Mouse (Mus musculus) cerebellum, postnatal 25 days (tissue): Measurements from ENCODE around the gene Ophn1.

Experiments
- DNase-seq, 2 experiments: peaks; one replicate each; pipeline ENCODE4 v3.0.0; 2021; ENCODE audit warnings: mixed read lengths in 2 of 2

Gene Ophn1

DNA sequence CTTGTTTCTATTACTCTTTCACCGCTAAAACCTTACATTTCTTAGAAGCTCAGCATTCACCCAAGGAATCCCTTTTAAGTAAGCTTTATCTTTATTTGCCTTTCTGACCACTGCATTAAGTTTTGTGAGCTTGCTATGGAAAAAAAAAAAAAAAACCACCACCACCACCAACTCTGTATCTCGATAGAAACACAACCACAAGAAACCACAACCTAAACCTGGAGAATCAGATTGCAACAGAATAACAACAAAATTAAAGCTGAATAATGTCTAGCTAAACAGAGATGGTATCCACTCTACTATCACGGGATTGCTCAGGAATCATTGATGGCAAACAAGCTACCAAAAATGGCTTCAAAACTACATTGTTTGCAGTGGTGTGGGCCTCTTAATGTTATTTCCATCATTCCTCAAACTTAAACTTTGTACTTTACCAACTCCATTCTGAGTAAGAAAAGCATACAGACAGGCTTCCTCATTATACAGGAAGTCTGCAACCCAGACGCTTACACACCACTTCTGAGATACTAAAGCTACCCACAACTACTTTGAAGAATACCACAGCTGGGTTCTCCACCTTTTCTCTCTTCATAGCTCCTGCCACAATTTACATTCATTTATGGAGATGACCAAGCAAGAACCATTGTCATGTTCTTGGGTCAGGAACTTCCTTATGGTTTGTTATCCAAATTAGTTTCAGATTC is 116.4 kb downstream of the Ophn1 start:
- DNase-seq: no peak

DNA sequence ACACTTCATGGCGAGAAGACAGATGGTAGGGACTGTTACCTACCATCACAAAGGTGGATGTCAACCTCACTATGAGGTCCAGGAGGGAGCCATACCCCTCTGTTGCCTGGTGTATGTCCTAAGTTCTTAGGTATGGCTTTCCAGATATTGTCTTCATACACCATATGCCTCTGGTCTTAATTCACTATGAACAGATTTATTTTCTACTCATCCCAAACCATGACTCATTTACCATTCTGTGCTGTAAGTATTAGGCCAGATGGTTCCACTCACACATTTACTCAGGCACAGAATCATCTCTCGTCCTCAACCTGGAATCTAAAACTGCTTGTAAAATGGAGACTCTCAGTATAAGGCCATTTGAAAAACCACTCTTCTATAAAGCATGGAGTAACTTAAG is 135.7 kb downstream of the Ophn1 start:
- DNase-seq: peak in 1 of 2 experiments; percentile 4

DNA sequence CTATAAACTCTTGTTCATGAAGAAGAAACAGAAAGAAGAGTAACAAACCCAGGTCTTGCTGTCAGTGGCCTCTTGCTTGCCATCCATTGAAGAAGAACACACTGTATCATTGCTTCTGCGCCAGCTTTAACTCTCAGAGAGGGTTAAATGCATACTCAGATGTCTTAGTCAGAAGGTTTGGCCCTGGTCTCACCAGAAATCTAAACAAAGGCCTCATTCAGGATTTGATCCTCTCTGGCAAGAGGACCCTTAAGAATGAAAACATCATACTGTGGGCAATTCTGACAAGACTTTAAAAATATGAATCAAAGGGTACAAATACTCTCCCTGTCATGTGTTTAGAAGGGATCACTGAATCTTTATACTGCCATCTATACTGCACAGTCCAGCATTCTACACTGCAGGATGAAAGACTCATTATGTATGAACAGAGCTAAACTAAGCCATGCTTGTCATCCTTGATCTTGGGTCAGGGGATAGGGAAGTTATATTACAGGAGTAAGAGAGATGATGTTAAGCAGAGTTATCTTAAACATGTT is 139.5 kb downstream of the Ophn1 start:
- DNase-seq: no peak

DNA sequence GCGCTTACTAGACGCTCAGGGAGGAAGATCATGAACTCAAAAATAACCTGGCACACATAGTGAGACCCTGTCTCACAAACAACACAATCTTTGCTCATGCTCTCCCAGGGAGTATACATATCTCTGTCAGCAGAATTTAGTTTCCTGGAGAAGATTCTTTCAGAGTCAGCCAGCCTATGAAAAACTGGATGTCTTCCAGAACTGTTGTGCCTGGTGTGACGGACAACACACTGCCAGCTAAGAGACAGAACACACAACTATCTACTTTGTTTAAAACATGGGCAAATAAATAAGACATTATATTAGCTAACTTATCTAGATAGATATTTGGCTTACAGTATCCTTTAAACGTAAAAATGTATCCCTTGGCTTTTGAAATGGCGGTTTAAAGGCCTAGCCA is 154.1 kb downstream of the Ophn1 start:
- DNase-seq: peak in 1 of 2 experiments; percentile 4

DNA sequence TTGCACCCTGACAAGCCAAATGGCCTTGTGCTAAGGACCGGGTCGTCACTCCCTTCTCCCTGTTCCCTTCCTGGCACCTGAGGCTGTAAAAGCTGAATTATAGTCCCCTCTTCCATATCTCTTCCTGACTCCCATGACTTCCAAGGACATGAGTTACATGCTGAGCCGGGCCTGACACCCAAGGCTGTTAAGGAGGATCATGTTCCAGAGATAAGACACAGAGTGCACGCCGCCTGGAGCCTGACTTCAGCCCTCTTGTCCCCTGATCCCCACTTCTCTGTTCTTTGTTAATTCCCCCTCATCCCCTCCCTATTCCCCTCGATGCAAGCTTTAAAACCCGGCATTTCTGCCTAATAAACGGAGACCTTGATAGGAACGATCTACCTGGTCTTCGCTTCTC is 167.8 kb downstream of the Ophn1 start:
- DNase-seq: no peak

DNA sequence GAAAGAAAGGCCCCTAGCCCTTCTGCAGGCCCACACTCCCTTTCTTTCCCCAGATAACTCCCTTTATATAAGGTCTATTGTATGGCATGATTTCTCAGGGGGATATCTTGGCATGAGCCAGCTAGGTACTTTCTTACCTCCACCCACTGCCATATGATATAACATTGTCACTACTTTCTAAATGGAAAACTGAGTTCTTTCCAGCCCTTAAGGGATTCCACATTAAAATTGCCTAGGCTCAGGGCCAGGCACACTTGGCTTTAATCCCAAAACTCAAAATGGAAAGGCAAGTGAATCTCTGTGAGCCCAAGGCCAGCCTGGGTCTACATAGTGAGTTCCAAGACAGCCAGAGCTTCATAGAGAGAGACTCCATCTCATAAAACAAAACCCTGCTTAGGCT is 183.1 kb downstream of the Ophn1 start:
- peak; percentile 7 to 27 for DNase-seq

DNA sequence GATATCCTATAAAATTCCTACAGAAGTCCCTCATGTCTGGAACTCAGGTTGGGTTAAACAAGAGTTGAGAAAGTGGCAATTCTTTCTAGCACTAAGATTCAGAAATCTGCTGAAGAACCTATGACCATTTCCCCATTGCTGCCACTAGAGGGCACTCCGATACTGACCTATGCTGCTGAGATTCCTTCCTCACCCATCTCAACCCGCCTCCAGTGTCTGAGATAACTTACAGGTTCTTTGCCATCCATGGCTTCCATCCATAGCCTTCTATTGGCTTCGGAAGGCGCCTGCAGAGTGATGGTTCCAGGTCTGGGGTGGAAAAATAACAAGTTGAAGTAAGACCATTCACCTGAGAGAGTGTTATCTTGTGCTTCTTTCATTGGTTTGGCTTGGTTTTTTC is 189.2 kb downstream of the Ophn1 start:
- DNase-seq: peak; percentile 48 to 67

DNA sequence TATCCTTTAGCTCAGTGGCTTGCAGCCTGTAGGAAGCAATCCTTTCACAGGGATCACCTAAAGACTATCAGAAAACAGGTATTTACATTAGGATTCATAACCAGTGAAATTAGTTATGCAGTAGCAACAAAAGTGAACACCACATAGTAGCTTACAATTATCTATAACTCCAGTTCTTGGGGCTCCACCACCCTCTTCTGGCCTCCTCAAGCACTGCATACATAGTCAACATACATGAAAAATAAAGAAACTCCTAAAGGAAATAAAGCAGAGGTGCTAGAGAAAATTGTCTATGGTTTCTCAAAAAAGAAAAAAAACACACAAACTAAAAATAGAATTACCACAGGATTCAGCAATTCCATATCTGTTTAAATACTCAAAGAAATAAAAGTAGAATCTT is 208.2 kb downstream of the Ophn1 start:
- DNase-seq: no peak

DNA sequence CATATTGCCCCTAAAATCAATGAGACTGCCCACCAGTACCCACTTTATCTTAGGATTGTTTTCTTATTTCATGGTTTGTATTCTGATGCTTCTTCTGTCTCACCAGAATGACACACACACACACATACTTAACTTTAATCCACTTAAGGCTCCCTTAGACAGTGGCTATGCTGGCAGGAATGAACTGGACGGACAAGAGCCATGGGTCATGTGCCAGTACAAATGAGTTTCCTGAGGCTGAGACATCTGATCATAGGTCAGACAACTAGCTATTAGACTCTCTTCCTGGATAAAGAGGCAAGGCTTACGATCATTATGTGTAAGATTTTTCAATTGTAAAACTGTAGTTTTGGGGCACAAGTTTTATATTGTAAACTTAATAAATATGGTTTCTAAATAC is 209.5 kb downstream of the Ophn1 start:
- no peak for DNase-seq

DNA sequence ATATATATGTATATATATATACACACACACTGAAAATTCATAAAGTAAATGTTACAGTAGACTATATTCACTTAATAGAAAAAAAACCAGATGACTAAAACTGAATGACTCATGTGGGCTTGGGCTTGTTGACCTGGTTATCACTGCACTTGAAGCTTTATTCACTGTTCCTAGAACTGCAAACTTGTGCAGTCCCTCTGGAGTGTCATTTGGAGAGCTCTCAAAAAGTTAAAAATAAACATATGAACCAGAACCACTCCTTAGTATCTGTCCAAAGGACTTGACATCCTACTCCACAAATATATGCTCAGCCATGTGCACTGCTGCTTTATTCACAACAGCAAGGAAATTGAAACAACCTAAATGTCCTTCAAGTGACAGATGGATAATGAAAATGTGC is 219.8 kb downstream of the Ophn1 start:
- DNase-seq: no peak

DNA sequence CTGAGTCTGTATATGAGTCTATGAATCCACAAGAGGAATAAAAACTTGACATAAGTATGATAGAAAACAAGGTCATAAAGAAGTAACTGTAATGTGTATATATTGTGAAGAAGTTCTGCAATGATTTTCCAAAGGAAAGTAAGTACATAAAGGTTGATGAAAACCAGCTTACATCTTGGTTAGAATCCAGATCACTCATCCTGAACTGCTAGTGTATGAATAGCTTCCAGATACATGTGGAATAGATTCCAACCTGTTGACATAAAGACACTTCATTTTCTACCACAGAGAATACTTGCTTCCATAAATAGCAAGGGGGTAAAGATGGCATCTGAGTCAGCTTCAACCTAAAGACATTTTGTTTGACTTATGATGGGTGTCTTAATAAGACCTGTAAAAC is 239.4 kb downstream of the Ophn1 start:
- no peak for DNase-seq

DNA sequence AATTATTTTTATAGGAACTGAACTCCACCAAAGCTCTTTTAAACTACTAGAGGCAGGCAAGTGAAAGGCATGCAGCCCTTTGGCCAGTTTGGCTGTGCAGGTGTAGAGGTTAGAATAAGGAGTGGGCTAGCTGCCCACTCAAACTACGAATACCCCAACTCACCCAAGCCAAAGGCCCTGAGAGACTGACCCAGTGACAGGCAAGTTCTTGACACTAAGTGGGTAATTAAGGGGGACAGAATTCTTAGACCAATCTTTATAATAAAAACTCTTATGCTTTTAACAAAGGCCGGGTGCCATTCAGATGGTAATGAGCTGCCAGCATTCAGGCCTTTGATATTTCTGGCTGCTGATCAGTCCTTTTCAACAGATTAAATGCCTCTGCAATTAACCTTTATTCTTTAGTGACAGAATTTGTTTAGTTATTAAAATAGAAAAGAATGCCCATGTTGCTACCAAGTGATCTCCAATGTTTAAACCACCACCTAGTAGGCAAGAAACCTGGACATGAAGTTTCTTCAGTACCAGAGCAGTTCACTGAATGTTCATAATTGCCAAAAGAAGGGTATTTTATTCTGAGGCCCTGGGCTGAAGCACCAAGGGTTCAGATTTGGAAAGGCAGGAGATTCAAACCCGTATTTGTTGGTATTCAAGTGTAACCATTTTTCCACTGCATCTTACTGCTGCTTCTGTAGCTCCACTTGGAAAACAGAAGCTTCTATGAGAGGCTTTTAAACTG is 262.0 kb downstream of the Ophn1 start:
- no peak for DNase-seq

DNA sequence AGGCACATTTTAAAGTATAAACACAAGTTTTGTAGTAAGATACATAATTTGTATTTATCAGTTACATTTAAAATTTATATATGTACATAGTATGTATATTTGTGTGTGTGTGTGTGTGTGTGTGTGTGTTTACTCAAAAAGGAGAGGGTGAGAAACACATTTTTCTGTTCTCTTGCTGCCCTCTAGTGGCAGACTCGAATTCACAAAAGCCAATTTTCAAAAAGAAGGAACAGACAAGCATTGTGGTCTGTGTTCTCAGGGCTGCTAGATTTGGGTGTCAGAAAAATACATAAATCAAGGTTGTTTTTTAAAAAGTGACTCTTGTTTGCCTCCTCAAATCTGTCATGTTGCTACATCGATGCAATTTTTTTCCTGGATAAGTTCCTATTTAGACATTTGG is 272.0 kb downstream of the Ophn1 start:
- DNase-seq: peak in 1 of 2 experiments; percentile 42

DNA sequence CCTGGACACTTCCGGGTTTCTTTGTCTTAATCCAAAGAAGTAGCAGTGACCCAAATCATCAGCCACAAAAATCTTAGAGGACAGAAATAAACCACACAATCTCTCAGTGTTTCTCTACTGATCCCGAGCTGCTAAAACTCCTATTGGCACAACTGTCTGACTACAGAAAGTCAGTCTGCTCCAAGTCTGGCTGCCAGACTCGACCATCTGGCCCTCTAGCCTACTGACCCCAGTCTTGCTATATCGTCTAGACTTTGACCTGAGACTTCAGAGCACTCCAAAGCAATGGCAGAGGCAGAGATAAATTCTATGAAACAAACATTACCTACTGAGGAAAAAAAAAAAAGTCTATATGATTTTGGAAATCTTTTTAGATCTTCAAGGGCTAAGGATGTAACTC is 273.4 kb downstream of the Ophn1 start:
- DNase-seq: peak; percentile 12 to 36

DNA sequence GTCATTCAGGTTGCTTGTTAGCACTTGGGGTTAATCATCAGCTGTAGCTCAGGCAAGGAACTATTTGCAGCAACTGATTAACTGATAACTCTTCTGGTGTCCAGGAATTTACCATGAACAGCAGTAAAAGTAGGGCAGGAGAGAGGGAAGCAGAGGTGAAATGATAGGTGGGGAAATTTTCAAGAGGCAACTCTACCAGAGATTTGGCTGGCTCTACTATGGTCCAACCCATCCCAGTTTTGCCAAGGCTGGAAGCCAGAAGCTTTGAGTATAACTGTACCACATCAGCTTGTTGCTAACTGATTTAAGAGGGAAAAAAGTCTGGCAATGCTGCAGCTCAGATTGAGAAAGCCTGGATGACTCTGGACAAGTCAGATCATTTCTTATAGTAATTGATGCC is 316.6 kb downstream of the Ophn1 start:
- no peak for DNase-seq

DNA sequence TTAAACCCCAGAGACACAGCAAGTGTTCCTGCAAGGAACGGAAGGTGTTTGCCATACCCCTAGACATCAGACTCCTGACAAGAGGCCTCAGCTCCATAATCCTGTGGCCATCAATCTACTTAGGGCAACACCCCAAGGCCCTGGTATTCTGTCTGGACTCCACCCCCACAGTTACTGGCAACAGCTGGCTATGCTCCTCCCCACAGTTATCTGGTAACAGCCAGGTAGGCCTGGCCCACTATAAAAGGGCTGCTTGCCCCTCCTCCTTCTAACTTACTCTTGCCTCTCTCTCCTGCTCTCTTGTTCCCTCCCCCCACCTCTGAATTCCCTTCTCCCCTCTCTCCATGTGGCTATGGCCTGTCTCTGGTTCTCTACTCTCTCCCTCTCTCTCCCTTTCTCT is 344.4 kb downstream of the Ophn1 start:
- no peak for DNase-seq

DNA sequence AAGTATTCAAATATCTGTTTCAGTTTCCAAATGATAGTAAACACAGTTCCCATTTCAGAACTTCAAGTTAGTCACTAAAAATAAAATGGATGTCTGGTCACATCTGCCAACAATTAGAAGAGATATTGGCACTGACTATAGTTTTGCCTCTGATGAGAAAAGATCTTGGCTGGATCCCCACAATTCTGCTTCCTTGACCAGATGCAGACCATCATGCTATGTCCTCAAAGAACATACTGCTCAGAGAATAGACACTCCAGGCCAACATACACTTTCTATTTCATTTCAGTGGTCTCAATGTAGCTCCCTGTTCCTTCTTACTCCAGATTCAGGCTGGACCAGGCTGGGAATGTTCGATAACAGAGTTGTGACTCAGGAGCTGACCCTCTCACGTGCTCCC is 375.5 kb downstream of the Ophn1 start:
- no peak for DNase-seq

DNA sequence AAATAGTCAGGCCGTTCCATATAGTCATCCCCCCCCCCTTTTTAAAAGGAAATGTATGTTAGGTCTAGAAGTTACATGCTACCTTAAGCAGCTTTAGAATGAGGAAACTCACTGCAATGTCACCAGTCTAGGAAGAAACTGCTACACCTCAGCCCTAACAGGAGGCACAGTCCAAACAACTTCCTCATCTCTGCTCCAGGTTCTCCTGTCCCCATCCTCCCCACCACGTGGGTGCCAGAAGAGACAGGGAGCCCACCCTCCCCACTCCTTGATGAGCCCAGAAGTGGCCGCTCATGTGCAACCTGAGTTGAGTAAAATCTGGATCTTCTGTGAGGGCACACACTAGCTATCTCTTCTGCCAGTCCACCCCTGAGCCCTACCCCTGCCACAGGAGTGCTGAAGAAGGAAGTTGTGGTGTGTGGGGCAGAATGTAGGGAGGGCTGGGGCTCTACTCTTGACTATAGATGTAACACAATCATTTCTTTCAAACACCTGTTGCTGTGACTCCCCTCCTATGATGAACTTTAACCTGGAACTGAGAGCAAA is 376.4 kb downstream of the Ophn1 start:
- DNase-seq: no peak
